Mouse (Mus musculus): ENCODE measurements at regions not wholly inside any gene's neighbourhood (a gene's known extent, or its start where the extent isn't known, plus 50 kb on each side); places are given as distances from the start of the nearest gene placed in this dataset.

- no peak for TF ChIP-seq CTCF (IDR thresholded peaks at IDR 0.05; ENCODE audit: low read depth, low read length)
- TF ChIP-seq POLR2A (IDR thresholded peaks at IDR 0.05; ENCODE audit: extremely low read depth, insufficient read depth, low read length): no peak
Measured at GRCm38 (mm10) chr5:76418901-76419823, 55.6 kb upstream of the Nmu start.

All from liver, adult 2 months (tissue).